In the genomic region with DNA sequence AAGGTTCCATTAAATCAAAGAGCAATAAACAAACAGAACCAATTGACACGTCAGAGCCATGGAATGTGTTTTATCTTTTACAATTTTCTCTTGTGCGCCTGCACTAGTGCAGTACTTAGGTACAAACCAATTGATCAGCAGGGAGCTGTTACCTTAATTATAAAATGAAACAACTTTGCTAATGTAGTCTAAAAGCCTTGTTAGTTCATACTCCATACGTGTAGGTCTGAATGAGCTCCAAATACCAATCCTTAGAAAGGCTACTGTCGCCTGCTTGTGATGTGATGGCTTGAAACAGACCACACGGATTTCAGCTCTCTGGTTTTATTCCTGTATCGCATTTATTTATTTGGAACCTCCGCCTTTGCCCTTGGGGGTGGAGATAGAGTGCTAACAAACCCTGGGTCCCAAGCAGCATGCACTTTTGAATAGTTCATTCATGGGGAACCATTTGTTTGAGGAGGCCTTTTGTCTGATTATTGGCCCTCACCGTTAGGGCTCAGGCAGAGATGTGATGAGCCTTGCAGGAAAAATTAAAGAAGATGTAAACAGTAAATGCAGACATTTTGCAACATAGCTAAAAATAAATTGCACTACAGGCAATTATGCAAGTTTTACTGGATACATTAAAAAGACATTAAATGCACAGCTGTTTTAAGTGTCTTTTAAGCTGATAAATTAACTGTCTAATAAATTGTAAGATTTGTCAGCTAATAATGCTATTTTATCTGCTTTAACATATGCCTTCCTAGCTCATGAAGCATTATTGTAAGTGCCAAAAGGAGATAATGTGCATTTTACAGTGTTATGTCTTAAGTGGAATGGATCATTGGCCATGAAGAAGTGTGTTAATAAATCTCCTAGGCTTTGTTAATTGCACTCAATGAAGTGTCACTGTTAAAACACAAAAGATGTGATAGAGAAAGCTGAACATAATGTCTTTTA, we compare ENCODE assay signal across 20 mouse cellular contexts.
DNase-seq lines count a peak whose midpoint lies in the region; ATAC-seq and TF ChIP-seq lines count a peak whose summit lies in the region.
"Had no signal": no experiment of that assay in that cellular context is flagged by ENCODE, and none has a peak within 500 bp of the region (broad histone marks: within the 10 kb centered on the region; RNA-seq: fewer than 3 reads in every experiment).

No protein-coding gene starts in this region.

- no peak overlapping the region for H3K27ac ChIP-seq in lung, embryonic 14.5 days (ENCODE audit: low read depth)
- no peak overlapping the region for H3K27ac ChIP-seq in MEL (ENCODE audit: control insufficient read depth, low read depth, low read length)
- no peak overlapping the region for H3K27ac ChIP-seq in hindbrain, embryonic 14.5 days
- H3K27ac ChIP-seq: embryonic facial prominence, embryonic 15.5 days; liver, embryonic 13.5 days had no signal

- H3K79me2 ChIP-seq in MEL (ENCODE audit: control insufficient read depth, insufficient read depth, low read length, poor library complexity) = no peaks in the 10 kb centered on the region

- H3K27me3 ChIP-seq in lung, embryonic 14.5 days (ENCODE audit: insufficient read depth, low read length) = no peaks in the 10 kb centered on the region
- no peaks in the 10 kb centered on the region for H3K27me3 ChIP-seq in MEL (ENCODE audit: control insufficient read depth in 1 of 2, insufficient read depth in 2 of 2, low read length in 2 of 2)
- no peaks in the 10 kb centered on the region for H3K27me3 ChIP-seq in hindbrain, embryonic 14.5 days (ENCODE audit: control insufficient read depth, insufficient read depth, low read length)
- H3K27me3 ChIP-seq: embryonic facial prominence, embryonic 15.5 days; liver, embryonic 13.5 days; megakaryocyte, embryonic 14.5 days had no signal

- H3K4me1 ChIP-seq in lung, embryonic 14.5 days (ENCODE audit: insufficient read depth) = no peaks in the 10 kb centered on the region
- H3K4me1 ChIP-seq in MEL (ENCODE audit: control insufficient read depth in 1 of 2, insufficient read depth in 2 of 2, low read length in 2 of 2) = peaks cover 4 to 19% of the 10 kb centered on the region in 2 experiments; a peak in 3 of 4 replicates
- H3K4me1 ChIP-seq in hindbrain, embryonic 14.5 days (replicated peaks; ENCODE audit: control insufficient read depth, insufficient read depth, low read length) = no peaks in the 10 kb centered on the region
- H3K4me1 ChIP-seq: embryonic facial prominence, embryonic 15.5 days; liver, embryonic 13.5 days; megakaryocyte, embryonic 14.5 days had no signal

- intact Hi-C loops in gastrocnemius, postnatal 14 days (cut with DNase I; ENCODE audit: low total_unique reads) = no loop called here

- H3K4me2 ChIP-seq in lung, embryonic 14.5 days = no peak overlapping the region
- H3K4me2 ChIP-seq in hindbrain, embryonic 14.5 days (replicated peaks) = no peak overlapping the region
- H3K4me2 ChIP-seq: embryonic facial prominence, embryonic 15.5 days; heart, embryonic 11.5 days; liver, embryonic 13.5 days had no signal

- TF ChIP-seq EP300 in MEL (IDR thresholded peaks at IDR 0.05; ENCODE audit: low read depth in 1 of 2, low read length in 2 of 2) = peak; percentile 77 to 80

- no peak for TF ChIP-seq CTCF in lung, embryonic 14.5 days (IDR thresholded peaks at IDR 0.05; ENCODE audit: low read depth)
- TF ChIP-seq CTCF in MEL (IDR thresholded peaks at IDR 0.05 in 2 of 3, conservative IDR thresholded peaks at IDR 0.05 in 1 of 3; ENCODE audit: control insufficient read depth in 1 of 3, insufficient read depth in 1 of 3, low read depth in 2 of 3, low read length in 3 of 3, poor library complexity in 1 of 3, severe bottlenecking in 1 of 3) = no peak
- TF ChIP-seq CTCF in brain, embryonic 14.5 days (IDR thresholded peaks at IDR 0.05; ENCODE audit: borderline replicate concordance, extremely low read depth, insufficient read depth, insufficient read length) = no peak

- H3K9ac ChIP-seq in lung, embryonic 14.5 days = no peak overlapping the region
- no peak overlapping the region for H3K9ac ChIP-seq in MEL (ENCODE audit: control insufficient read depth, low read depth, low read length, poor library complexity, severe bottlenecking)
- H3K9ac ChIP-seq in hindbrain, embryonic 14.5 days = no peak overlapping the region
- H3K9ac ChIP-seq: embryonic facial prominence, embryonic 15.5 days; liver, embryonic 13.5 days had no signal

- H3K9me3 ChIP-seq in lung, embryonic 14.5 days (ENCODE audit: low read depth, low read length) = no peaks in the 10 kb centered on the region
- no peaks in the 10 kb centered on the region for H3K9me3 ChIP-seq in MEL (replicated peaks; ENCODE audit: insufficient read depth, low read length)
- no peaks in the 10 kb centered on the region for H3K9me3 ChIP-seq in hindbrain, embryonic 14.5 days (ENCODE audit: control insufficient read depth, low read length)
- H3K9me3 ChIP-seq: embryonic facial prominence, embryonic 15.5 days; liver, embryonic 13.5 days; megakaryocyte, embryonic 14.5 days had no signal

- no peak overlapping the region for H3K4me3 ChIP-seq in lung, embryonic 14.5 days (ENCODE audit: low read depth, low read length)
- no peak overlapping the region for H3K4me3 ChIP-seq in MEL (ENCODE audit: control insufficient read depth in 1 of 2, insufficient read depth in 1 of 2, low read depth in 2 of 2, low read length in 2 of 2)
- no peak overlapping the region for H3K4me3 ChIP-seq in hindbrain, embryonic 14.5 days (replicated peaks; ENCODE audit: low read length)
- H3K4me3 ChIP-seq: embryonic facial prominence, embryonic 15.5 days; liver, embryonic 13.5 days; megakaryocyte, embryonic 14.5 days had no signal

- WGBS in lung, embryonic 14.5 days = 49% methylated on average over 8 of the region's 8 CpGs
- WGBS in hindbrain, embryonic 14.5 days = 25% methylated on average over 8 of the region's 8 CpGs

- DNase-seq in lung, embryonic 14.5 days = peak; percentile 17
- no peak for DNase-seq in lung, postnatal 4 days
- DNase-seq in MEL (ENCODE audit: low read depth, low spot score) = no peak
- peak; percentile 47 for DNase-seq in brain, embryonic 14.5 days (ENCODE audit: low read depth)
- DNase-seq in hindbrain, embryonic 14.5 days (ENCODE audit: low spot score) = no peak
- DNase-seq in gastrocnemius, postnatal 10 days = no peak
- DNase-seq in gastrocnemius, postnatal 14 days = no peak
- no peak for DNase-seq in heart, postnatal 4 days
- DNase-seq: adrenal gland, adult 2 months; cerebellum, adult 8-10 months; heart, postnatal 10 days; kidney, adult 18-20 months; kidney, postnatal 14 days; liver, embryonic 13.5 days; lung, postnatal 10 days; right cerebral cortex, postnatal 4 days; thymus, adult 2 months had no signal

- no peak for TF ChIP-seq POLR2A in MEL (IDR thresholded peaks at IDR 0.05; ENCODE audit: control insufficient read depth in 1 of 2, insufficient read depth in 1 of 2, low read depth in 1 of 2, low read length in 2 of 2, poor library complexity in 1 of 2)
- no peak for TF ChIP-seq POLR2A in brain, embryonic 14.5 days (IDR thresholded peaks at IDR 0.05; ENCODE audit: borderline replicate concordance, extremely low read depth, insufficient read depth, insufficient read length, poor library complexity, severe bottlenecking)

- TF ChIP-seq RAD21 in MEL (IDR thresholded peaks at IDR 0.05; ENCODE audit: low read depth, low read length) = no peak

- no peaks in the 10 kb centered on the region for H3K36me3 ChIP-seq in lung, embryonic 14.5 days (ENCODE audit: insufficient read depth)
- peaks cover 0 to 25% of the 10 kb centered on the region in 2 experiments; a peak in 2 of 4 replicates for H3K36me3 ChIP-seq in MEL (ENCODE audit: control insufficient read depth in 1 of 2, insufficient read depth in 2 of 2, low read length in 2 of 2)
- no peaks in the 10 kb centered on the region for H3K36me3 ChIP-seq in hindbrain, embryonic 14.5 days (replicated peaks; ENCODE audit: control insufficient read depth, insufficient read depth)
- H3K36me3 ChIP-seq: embryonic facial prominence, embryonic 15.5 days; liver, embryonic 13.5 days had no signal

- 0 out of 2 replicates have a peak, but pooled peaks have one; percentile 24 for ATAC-seq in lung, embryonic 14.5 days (ENCODE audit: insufficient read depth)
- 0 out of 2 replicates have a peak, but pooled peaks have one; percentile 24 for ATAC-seq in hindbrain, embryonic 14.5 days (ENCODE audit: low FRiP score)

TF ChIP-seq in MEL, 35 proteins besides CTCF, POLR2A, EP300 and RAD21:
- TF ChIP-seq UBTF (IDR thresholded peaks at IDR 0.05; ENCODE audit: borderline replicate concordance, insufficient read depth, low read depth, low read length) (no peak), RCOR1 (IDR thresholded peaks at IDR 0.05; ENCODE audit: low read depth, low read length) (peak; percentile 44; the same call in 1 of the 2 replicates), NRF1 (IDR thresholded peaks at IDR 0.05; ENCODE audit: insufficient read depth, low read depth, low read length, poor library complexity, severe bottlenecking) (no peak), TCF12 (IDR thresholded peaks at IDR 0.05; ENCODE audit: low read depth, low read length) (peak; percentile 80), ETS1 (IDR thresholded peaks at IDR 0.05; ENCODE audit: low read depth, low read length) (peak; percentile 88), GATA1 (IDR thresholded peaks at IDR 0.05; ENCODE audit: low read depth, low read length) (peak; percentile 43; the same call in 1 of the 2 replicates), MAFK (IDR thresholded peaks at IDR 0.05; ENCODE audit: borderline replicate concordance, low read depth, low read length) (0 out of 2 replicates have a peak, but pooled peaks have one; percentile 12), MEF2A (IDR thresholded peaks at IDR 0.05; ENCODE audit: extremely low read depth, insufficient replicate concordance, low read depth, low read length, poor library complexity, severe bottlenecking) (peak; percentile 43; the same call in 1 of the 2 replicates), SIN3A (IDR thresholded peaks at IDR 0.05; ENCODE audit: low read length) (0 out of 2 replicates have a peak, but pooled peaks have one; percentile 25)

Comparison
In these comparisons a context has a peak if more than half of its experiments do, and no peak if none do; other contexts are left out.
1. DNase-seq: peak in lung, embryonic 14.5 days (single experiment) and brain, embryonic 14.5 days (single experiment); none in lung, postnatal 4 days (0 of 2), MEL (single experiment), hindbrain, embryonic 14.5 days (single experiment), gastrocnemius, postnatal 10 days (single experiment), gastrocnemius, postnatal 14 days (single experiment) and heart, postnatal 4 days (single experiment).